In genomic region chr17:23706212-23706611, GRCm38 (mm10) we compare ENCODE assay signal across 9 mouse cellular contexts. TPM values are rescaled to one million over a fixed set of nuclear protein-coding genes. Genes with fewer than 3 reads are reported as not detected.
DNase-seq lines count a peak whose midpoint lies in the region; ATAC-seq lines count a peak whose summit lies in the region.
"Had no signal": no experiment of that assay in that cellular context is flagged by ENCODE, and none has a peak within 500 bp of the region (broad histone marks: within the 10 kb centered on the region; RNA-seq: fewer than 3 reads in every experiment).

No protein-coding gene starts in this region.

- no peak overlapping the region for H3K4me2 ChIP-seq in forebrain, embryonic 13.5 days
- no peak overlapping the region for H3K4me2 ChIP-seq in hindbrain, embryonic 11.5 days (replicated peaks; ENCODE audit: low read depth, low read length)

- H3K4me1 ChIP-seq in forebrain, embryonic 13.5 days, result no peaks in the 10 kb centered on the region
- H3K4me1 ChIP-seq in hindbrain, embryonic 11.5 days (replicated peaks; ENCODE audit: control insufficient read depth, insufficient read depth, low read length), result no peaks in the 10 kb centered on the region
- H3K4me1 ChIP-seq: megakaryocyte, embryonic 14.5 days had no signal

- H3K4me3 ChIP-seq in forebrain, embryonic 13.5 days, result no peak overlapping the region
- no peak overlapping the region for H3K4me3 ChIP-seq in hindbrain, embryonic 11.5 days (ENCODE audit: low read depth, low read length)
- H3K4me3 ChIP-seq: megakaryocyte, embryonic 14.5 days had no signal

- 0% methylated on average over 3 of the region's 3 CpGs for WGBS in forebrain, embryonic 13.5 days
- WGBS in hindbrain, embryonic 11.5 days, result 2% methylated on average over 3 of the region's 3 CpGs

- H3K27me3 ChIP-seq in forebrain, embryonic 13.5 days, result peaks cover 22% of the 10 kb centered on the region; the same call in 1 of the 2 replicates
- H3K27me3 ChIP-seq in hindbrain, embryonic 11.5 days (ENCODE audit: control insufficient read depth, insufficient read depth, low read length), result no peaks in the 10 kb centered on the region

- 0 out of 2 replicates have a peak, but pooled peaks have one; percentile 45 for ATAC-seq in cerebellum, adult (ENCODE audit: insufficient number of reproducible peaks, low FRiP score, low TSS enrichment)
- ATAC-seq in forebrain, embryonic 13.5 days, result peak; percentile 51; the same call in 1 of the 2 replicates
- peak; percentile 68; the same call in 1 of the 2 replicates for ATAC-seq in hindbrain, embryonic 11.5 days (ENCODE audit: low FRiP score)

- H3K27ac ChIP-seq in forebrain, embryonic 13.5 days, result no peak overlapping the region
- no peak overlapping the region for H3K27ac ChIP-seq in hindbrain, embryonic 11.5 days (ENCODE audit: low read depth, low read length)

- peak; percentile 62 for DNase-seq in Muller cell, postnatal 12 days (ENCODE audit: inconsistent ontology term)
- DNase-seq in hindbrain, embryonic 11.5 days (ENCODE audit: low spot score), result peak; percentile 86
- DNase-seq in layer of hippocampus, adult 9-11 months, result peak; percentile 23
- peak; percentile 69 to 77 for DNase-seq in lung, postnatal 4 days
- peak; percentile 81 for DNase-seq in right cerebral cortex, postnatal 14 days
- peak; percentile 51 for DNase-seq in yolk sac, embryonic 10.5 days (ENCODE audit: low spot score)

- no peaks in the 10 kb centered on the region for H3K36me3 ChIP-seq in forebrain, embryonic 13.5 days (ENCODE audit: poor library complexity, severe bottlenecking)
- no peaks in the 10 kb centered on the region for H3K36me3 ChIP-seq in hindbrain, embryonic 11.5 days (ENCODE audit: control insufficient read depth, insufficient read depth, low read length)

- H3K9ac ChIP-seq in forebrain, embryonic 13.5 days, result no peak overlapping the region
- no peak overlapping the region for H3K9ac ChIP-seq in hindbrain, embryonic 11.5 days (ENCODE audit: low read depth, low read length)

- no peaks in the 10 kb centered on the region for H3K9me3 ChIP-seq in forebrain, embryonic 13.5 days (replicated peaks)
- H3K9me3 ChIP-seq in hindbrain, embryonic 11.5 days (ENCODE audit: control insufficient read depth, low read length), result no peaks in the 10 kb centered on the region
- H3K9me3 ChIP-seq: megakaryocyte, embryonic 14.5 days had no signal

RNA-seq across cellular contexts. Expression of gene 1520401A03Rik, which starts 16.4 kb away (rescaled TPM):
- not detected in 2 replicates for polyA plus RNA-seq in forebrain, embryonic 13.5 days (2015; fragmentation: Nextera tagmentation; extraction: Ambion mirVana)
- 0.08 TPM in 1 of 2 replicates, not detected in the other for polyA plus RNA-seq in hindbrain, embryonic 11.5 days (2014; fragmentation: Nextera tagmentation; extraction: Ambion mirVana)

RNA-seq across cellular contexts. Expression of gene Pkmyt1, which starts 19.9 kb away (rescaled TPM):
- polyA plus RNA-seq in forebrain, embryonic 13.5 days (2015; fragmentation: Nextera tagmentation; extraction: Ambion mirVana), result 36.7 and 41.0 TPM in 2 replicates
- 30.2 and 31.3 TPM in 2 replicates for polyA plus RNA-seq in hindbrain, embryonic 11.5 days (2014; fragmentation: Nextera tagmentation; extraction: Ambion mirVana)

RNA-seq across cellular contexts. Expression of gene Cldn9, which starts 22.4 kb away (rescaled TPM):
- 2.0 and 3.3 TPM in 2 replicates for polyA plus RNA-seq in forebrain, embryonic 13.5 days (2015; fragmentation: Nextera tagmentation; extraction: Ambion mirVana)
- polyA plus RNA-seq in hindbrain, embryonic 11.5 days (2014; fragmentation: Nextera tagmentation; extraction: Ambion mirVana), result 4.1 and 6.5 TPM in 2 replicates

RNA-seq across cellular contexts. Expression of gene Cldn6, which starts 27.2 kb away (rescaled TPM):
- 0.30 and 0.50 TPM in 2 replicates for polyA plus RNA-seq in forebrain, embryonic 13.5 days (2015; fragmentation: Nextera tagmentation; extraction: Ambion mirVana)
- polyA plus RNA-seq in hindbrain, embryonic 11.5 days (2014; fragmentation: Nextera tagmentation; extraction: Ambion mirVana), result 12.8 and 18.1 TPM in 2 replicates

RNA-seq across cellular contexts. Expression of gene Tnfrsf12a, which starts 28.9 kb away (rescaled TPM):
- polyA plus RNA-seq in forebrain, embryonic 13.5 days (2015; fragmentation: Nextera tagmentation; extraction: Ambion mirVana), result 3.8 and 5.5 TPM in 2 replicates
- polyA plus RNA-seq in hindbrain, embryonic 11.5 days (2014; fragmentation: Nextera tagmentation; extraction: Ambion mirVana), result 1.2 and 3.3 TPM in 2 replicates

Comparison
In these comparisons a context has a peak if more than half of its experiments do, and no peak if none do; other contexts are left out.
1. DNase-seq: peak in every context shown above with its lines; median percentile 86 in hindbrain, embryonic 11.5 days; 81 in right cerebral cortex, postnatal 14 days; 73 in lung, postnatal 4 days; 62 in Muller cell, postnatal 12 days; 51 in yolk sac, embryonic 10.5 days; 23 in layer of hippocampus, adult 9-11 months.